Mouse (Mus musculus): ENCODE results near the gene H1fnt.

GRCm38 (mm10) chr15:98257776-98258175 is 683 bp upstream of the H1fnt start:
- TF ChIP-seq POLR2A (IDR thresholded peaks at IDR 0.05; ENCODE audit: extremely low read depth, insufficient read depth, low read length) (no peak), CTCF (IDR thresholded peaks at IDR 0.05; ENCODE audit: extremely low read depth, insufficient read depth, low read length) (no peak)

Measured in cortical plate, adult 2 months (tissue).